Mouse (Mus musculus): ENCODE measurements around the gene Krt16. TPM values are rescaled to one million over a fixed set of nuclear protein-coding genes. Genes with fewer than 3 reads are reported as not detected.

Krt16 gene
- polyA plus RNA-seq, 1 experiment = 4.8 TPM

GRCm38 (mm10) chr11:100200104-100200820 is 48.4 kb downstream of the Krt16 start:
- Histone ChIP-seq H3K27ac (ENCODE audit: control insufficient read depth, insufficient read depth, low read length) (no peak overlapping the region), H3K36me3 (ENCODE audit: control insufficient read depth, insufficient read depth, low read length) (no peaks in the 10 kb centered on the region), H3K27me3 (ENCODE audit: control insufficient read depth, insufficient read depth, low read length) (no peaks in the 10 kb centered on the region), H3K4me3 (ENCODE audit: control insufficient read depth, insufficient read depth, low read length) (no peak overlapping the region), H3K4me1 (replicated peaks; ENCODE audit: control insufficient read depth, insufficient read depth, low read length) (no peaks in the 10 kb centered on the region)
- no peak for DNase-seq
- TF ChIP-seq CTCF (IDR thresholded peaks at IDR 0.05; ENCODE audit: borderline replicate concordance, control insufficient read depth, extremely low read depth, insufficient read depth, low read length, poor library complexity) (no peak), POLR2A (IDR thresholded peaks at IDR 0.05; ENCODE audit: control insufficient read depth, extremely low read depth, insufficient read depth, low read length, poor library complexity) (no peak)
- WGBS = 46% methylated on average over 8 of the region's 8 CpGs

- no peak for DNase-seq
- no peak for TF ChIP-seq POLR2A (IDR thresholded peaks at IDR 0.05; ENCODE audit: control insufficient read depth, extremely low read depth, insufficient read depth, low read length, poor library complexity)
- TF ChIP-seq CTCF (IDR thresholded peaks at IDR 0.05; ENCODE audit: borderline replicate concordance, control insufficient read depth, extremely low read depth, insufficient read depth, low read length, poor library complexity) = no peak
These were observed 50.0 kb downstream of the Krt16 start for GRCm38 (mm10) chr11:100198666-100199065.

More at GRCm38 (mm10) chr11:100198666-100199065, 50.0 kb downstream of the Krt16 start:
- H3K4me3 ChIP-seq (ENCODE audit: control insufficient read depth, insufficient read depth, low read length) = no peak overlapping the region
- H3K27ac ChIP-seq (ENCODE audit: control insufficient read depth, insufficient read depth, low read length) = no peak overlapping the region
- no peaks in the 10 kb centered on the region for H3K36me3 ChIP-seq (ENCODE audit: control insufficient read depth, insufficient read depth, low read length)
- no peaks in the 10 kb centered on the region for H3K27me3 ChIP-seq (ENCODE audit: control insufficient read depth, insufficient read depth, low read length)
- 59% methylated on average over 4 of the region's 4 CpGs for WGBS
- no peaks in the 10 kb centered on the region for H3K4me1 ChIP-seq (replicated peaks; ENCODE audit: control insufficient read depth, insufficient read depth, low read length)

Other genes with a start within 250 kb of the Krt16 start
- 0.11 and 0.14 TPM in 2 replicates for gene Krt33a, start 232.7 kb downstream of the Krt16 start, polyA plus RNA-seq (2012; rRNA removed)
- gene Krt33b, start 219.0 kb downstream of the Krt16 start, polyA plus RNA-seq (2012; rRNA removed) = 0.44 TPM in 1 of 2 replicates, not detected in the other
- gene Krt34, start 207.3 kb downstream of the Krt16 start, polyA plus RNA-seq (2012; rRNA removed) = not detected in 2 replicates
- gene Krt31, start 198.4 kb downstream of the Krt16 start, polyA plus RNA-seq (2012; rRNA removed) = 0.15 and 0.23 TPM in 2 replicates
- 0.18 and 0.30 TPM in 2 replicates for gene Krt32, start 160.7 kb downstream of the Krt16 start, polyA plus RNA-seq (2012; rRNA removed)
- 0.13 and 0.20 TPM in 2 replicates for gene Krt35, start 152.7 kb downstream of the Krt16 start, polyA plus RNA-seq (2012; rRNA removed)
- gene Krt36, start 143.3 kb downstream of the Krt16 start, polyA plus RNA-seq (2012; rRNA removed) = 0.79 and 0.90 TPM in 2 replicates
- 0.92 and 0.98 TPM in 2 replicates for gene Krt13, start 127.3 kb downstream of the Krt16 start, polyA plus RNA-seq (2012; rRNA removed)
- gene Krt15, start 113.0 kb downstream of the Krt16 start, polyA plus RNA-seq (2012; rRNA removed) = 0.85 and 1.1 TPM in 2 replicates
- gene Krt19, start 100.2 kb downstream of the Krt16 start, polyA plus RNA-seq (2012; rRNA removed) = 8.7 and 13.0 TPM in 2 replicates
- gene Krt9, start 55.7 kb downstream of the Krt16 start, polyA plus RNA-seq (2012; rRNA removed) = 0.31 and 0.42 TPM in 2 replicates
- gene Krt14, start 41.4 kb downstream of the Krt16 start, polyA plus RNA-seq (2012; rRNA removed) = 59.7 and 80.7 TPM in 2 replicates
- 238 and 276 TPM in 2 replicates for gene Krt17, start 12.1 kb upstream of the Krt16 start, polyA plus RNA-seq (2012; rRNA removed)
- 0.31 and 0.97 TPM in 2 replicates for gene Krt42, start 21.0 kb upstream of the Krt16 start, polyA plus RNA-seq (2012; rRNA removed)
- gene Eif1, start 71.0 kb upstream of the Krt16 start, polyA plus RNA-seq (2012; rRNA removed) = 117 and 131 TPM in 2 replicates
- 2.0 and 2.4 TPM in 2 replicates for gene Gast, start 85.5 kb upstream of the Krt16 start, polyA plus RNA-seq (2012; rRNA removed)
- 7.7 and 8.6 TPM in 2 replicates for gene Hap1, start 107.2 kb upstream of the Krt16 start, polyA plus RNA-seq (2012; rRNA removed)
- gene Jup, start 148.9 kb upstream of the Krt16 start, polyA plus RNA-seq (2012; rRNA removed) = 220 and 221 TPM in 2 replicates
- 22.3 and 23.6 TPM in 2 replicates for gene P3h4, start 165.9 kb upstream of the Krt16 start, polyA plus RNA-seq (2012; rRNA removed)
- 7.8 and 9.5 TPM in 2 replicates for gene Fkbp10, start 166.8 kb upstream of the Krt16 start, polyA plus RNA-seq (2012; rRNA removed)
- gene Nt5c3b, start 192.9 kb upstream of the Krt16 start, polyA plus RNA-seq (2012; rRNA removed) = 129 and 136 TPM in 2 replicates
- 0.58 and 0.66 TPM in 2 replicates for gene Klhl10, start 193.0 kb upstream of the Krt16 start, polyA plus RNA-seq (2012; rRNA removed)
- 8.0 and 10.4 TPM in 2 replicates for gene Klhl11, start 223.8 kb upstream of the Krt16 start, polyA plus RNA-seq (2012; rRNA removed)